Mouse (Mus musculus): ENCODE measurements around the gene Iqck. TPM values are rescaled to one million over a fixed set of nuclear protein-coding genes. Genes with fewer than 3 reads are reported as not detected.

The Iqck gene
- polyA plus RNA-seq, 1 experiment: 41.3 TPM

- TF ChIP-seq CTCF (IDR thresholded peaks at IDR 0.05; ENCODE audit: control insufficient read depth, insufficient read depth, insufficient replicate concordance, low read depth, low read length) (no peak), POLR2A (IDR thresholded peaks at IDR 0.05; ENCODE audit: control insufficient read depth, low read depth, low read length) (no peak)
Observed at GRCm38 (mm10) chr7:118937469-118938387, 82.2 kb downstream of the Iqck start.

DNA sequence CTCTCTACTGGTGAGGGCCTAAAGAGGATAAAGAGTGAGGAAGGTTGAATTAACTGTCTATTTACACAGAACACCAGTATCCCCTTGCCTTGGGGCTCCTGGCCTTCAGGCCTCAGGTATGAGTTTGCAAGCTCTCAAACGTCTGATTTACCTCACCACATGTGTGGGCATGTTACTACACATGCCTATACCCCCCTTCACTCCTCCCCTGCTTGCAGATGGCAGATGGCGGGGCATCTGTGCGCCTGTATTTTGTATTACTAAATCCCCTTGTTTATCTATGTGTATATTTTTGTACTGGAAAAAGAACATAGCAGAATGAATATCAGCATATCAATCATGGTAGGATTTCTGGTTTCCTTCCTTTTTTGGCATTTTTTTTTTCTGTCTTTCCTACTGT is 86.7 kb downstream of the Iqck start:
- Histone ChIP-seq H3K27ac (ENCODE audit: control insufficient read depth, insufficient read depth, low read depth, low read length) (no peak overlapping the region), H3K4me3 (ENCODE audit: control insufficient read depth, low read depth, low read length) (no peak overlapping the region), H3K27me3 (ENCODE audit: control insufficient read depth, insufficient read depth, low read length) (no peaks in the 10 kb centered on the region), H3K4me1 (ENCODE audit: control insufficient read depth, insufficient read depth, low read length) (no peaks in the 10 kb centered on the region), H3K36me3 (ENCODE audit: control insufficient read depth, insufficient read depth, low read length) (no peaks in the 10 kb centered on the region)
- TF ChIP-seq POLR2A (IDR thresholded peaks at IDR 0.05; ENCODE audit: control insufficient read depth, low read depth, low read length) (no peak), CTCF (IDR thresholded peaks at IDR 0.05; ENCODE audit: control insufficient read depth, insufficient read depth, insufficient replicate concordance, low read depth, low read length) (no peak)

More at GRCm38 (mm10) chr7:118937469-118938387, 82.2 kb downstream of the Iqck start:
- Histone ChIP-seq H3K27ac (ENCODE audit: control insufficient read depth, insufficient read depth, low read depth, low read length) (peak overlapping the region; percentile 59; the same call in 1 of the 2 replicates), H3K4me3 (ENCODE audit: control insufficient read depth, low read depth, low read length) (peak overlapping the region; percentile 37), H3K4me1 (ENCODE audit: control insufficient read depth, insufficient read depth, low read length) (no peaks in the 10 kb centered on the region; the same call in 1 of the 2 replicates), H3K27me3 (ENCODE audit: control insufficient read depth, insufficient read depth, low read length) (no peaks in the 10 kb centered on the region), H3K36me3 (ENCODE audit: control insufficient read depth, insufficient read depth, low read length) (no peaks in the 10 kb centered on the region)

- Histone ChIP-seq H3K27ac (ENCODE audit: control insufficient read depth, insufficient read depth, low read depth, low read length) (no peak overlapping the region), H3K27me3 (ENCODE audit: control insufficient read depth, insufficient read depth, low read length) (no peaks in the 10 kb centered on the region), H3K36me3 (ENCODE audit: control insufficient read depth, insufficient read depth, low read length) (no peaks in the 10 kb centered on the region), H3K4me1 (ENCODE audit: control insufficient read depth, insufficient read depth, low read length) (no peaks in the 10 kb centered on the region), H3K4me3 (ENCODE audit: control insufficient read depth, low read depth, low read length) (no peak overlapping the region)
- TF ChIP-seq POLR2A (IDR thresholded peaks at IDR 0.05; ENCODE audit: control insufficient read depth, low read depth, low read length) (no peak), CTCF (IDR thresholded peaks at IDR 0.05; ENCODE audit: control insufficient read depth, insufficient read depth, insufficient replicate concordance, low read depth, low read length) (no peak)
Observed at GRCm38 (mm10) chr7:118943170-118943569, 87.6 kb downstream of the Iqck start.

DNA sequence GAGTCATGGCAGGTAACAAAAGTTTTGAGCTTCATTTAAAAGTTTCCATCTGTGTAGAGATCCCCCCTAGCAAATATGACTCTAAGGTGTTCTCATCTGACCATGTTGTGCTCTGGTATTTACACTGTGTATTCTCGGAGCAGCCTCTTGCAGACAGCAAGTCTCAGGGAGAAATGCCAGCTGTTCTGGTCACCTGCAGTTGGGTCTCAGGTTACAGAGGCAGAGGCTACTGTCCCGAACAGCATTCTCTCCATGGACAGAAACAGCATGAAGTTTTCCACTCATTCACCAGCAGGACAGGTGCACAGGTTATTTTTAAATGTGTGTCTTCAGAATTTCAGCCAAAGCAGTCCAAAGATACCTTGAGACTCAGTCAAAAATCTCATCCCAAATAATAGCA is 89.3 kb downstream of the Iqck start:
- no peak for TF ChIP-seq CTCF (IDR thresholded peaks at IDR 0.05; ENCODE audit: control insufficient read depth, insufficient read depth, insufficient replicate concordance, low read depth, low read length)
- TF ChIP-seq POLR2A (IDR thresholded peaks at IDR 0.05; ENCODE audit: control insufficient read depth, low read depth, low read length): no peak
- Histone ChIP-seq H3K4me1 (ENCODE audit: control insufficient read depth, insufficient read depth, low read length) (no peaks in the 10 kb centered on the region), H3K36me3 (ENCODE audit: control insufficient read depth, insufficient read depth, low read length) (no peaks in the 10 kb centered on the region), H3K27me3 (ENCODE audit: control insufficient read depth, insufficient read depth, low read length) (no peaks in the 10 kb centered on the region), H3K4me3 (ENCODE audit: control insufficient read depth, low read depth, low read length) (no peak overlapping the region), H3K27ac (ENCODE audit: control insufficient read depth, insufficient read depth, low read depth, low read length) (no peak overlapping the region)

DNA sequence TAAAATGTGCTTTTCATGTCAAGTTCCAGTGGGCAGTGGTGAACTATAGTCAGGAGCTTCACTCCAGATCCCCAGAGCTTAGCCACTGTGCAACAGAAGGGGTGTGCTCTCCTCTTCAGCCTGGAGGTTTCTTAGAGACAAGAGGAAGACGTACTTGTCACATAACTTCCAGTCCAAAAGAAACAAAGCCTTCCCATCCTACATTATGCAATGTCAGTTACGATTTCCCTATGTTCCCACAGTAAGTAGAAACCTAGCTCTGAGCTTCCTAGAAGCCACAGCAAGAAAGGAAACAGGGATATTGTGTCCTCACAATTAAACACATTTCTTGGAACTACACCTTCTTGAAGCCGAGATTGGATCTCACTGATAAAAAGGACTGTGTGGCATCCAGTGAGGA is 91.7 kb downstream of the Iqck start:
- H3K27ac ChIP-seq (ENCODE audit: control insufficient read depth, insufficient read depth, low read depth, low read length): no peak overlapping the region
- no peaks in the 10 kb centered on the region for H3K4me1 ChIP-seq (ENCODE audit: control insufficient read depth, insufficient read depth, low read length)
- no peaks in the 10 kb centered on the region for H3K27me3 ChIP-seq (ENCODE audit: control insufficient read depth, insufficient read depth, low read length)
- no peak overlapping the region for H3K4me3 ChIP-seq (ENCODE audit: control insufficient read depth, low read depth, low read length)
- H3K36me3 ChIP-seq (ENCODE audit: control insufficient read depth, insufficient read depth, low read length): no peaks in the 10 kb centered on the region
- TF ChIP-seq POLR2A (IDR thresholded peaks at IDR 0.05; ENCODE audit: control insufficient read depth, low read depth, low read length) (no peak), CTCF (IDR thresholded peaks at IDR 0.05; ENCODE audit: control insufficient read depth, insufficient read depth, insufficient replicate concordance, low read depth, low read length) (no peak)

DNA sequence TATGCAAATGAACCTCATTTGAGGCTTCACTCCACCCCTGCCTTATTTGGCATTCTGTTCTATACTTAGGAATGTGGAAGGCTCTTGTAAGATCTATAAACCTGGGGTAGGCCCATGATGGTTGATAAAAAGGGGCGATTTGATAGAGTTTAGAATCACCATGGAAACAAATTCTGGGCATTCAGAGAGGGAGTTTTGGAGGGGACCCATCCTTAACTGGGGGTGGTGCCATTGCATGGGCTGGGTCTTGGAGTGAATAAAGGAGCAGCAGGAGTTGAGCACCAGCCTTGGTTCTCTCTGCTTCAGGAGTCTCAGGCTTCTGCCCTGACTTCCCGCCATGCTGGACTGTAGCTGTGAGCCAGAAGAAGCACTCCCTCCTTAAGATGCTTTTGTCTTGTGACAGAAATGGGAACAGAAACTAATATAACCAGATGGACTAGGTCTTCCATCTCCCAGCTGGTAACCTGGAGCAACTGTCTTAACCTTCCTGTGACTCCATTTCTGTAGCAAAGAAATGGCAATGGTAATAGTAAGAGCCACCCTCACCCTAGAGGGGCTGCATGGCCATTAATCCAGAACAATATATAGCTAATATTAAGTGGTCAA is 93.2 kb downstream of the Iqck start:
- no peak for TF ChIP-seq CTCF (IDR thresholded peaks at IDR 0.05; ENCODE audit: control insufficient read depth, insufficient read depth, insufficient replicate concordance, low read depth, low read length)
- TF ChIP-seq POLR2A (IDR thresholded peaks at IDR 0.05; ENCODE audit: control insufficient read depth, low read depth, low read length): no peak
- Histone ChIP-seq H3K27ac (ENCODE audit: control insufficient read depth, insufficient read depth, low read depth, low read length) (no peak overlapping the region), H3K27me3 (ENCODE audit: control insufficient read depth, insufficient read depth, low read length) (no peaks in the 10 kb centered on the region), H3K4me1 (ENCODE audit: control insufficient read depth, insufficient read depth, low read length) (no peaks in the 10 kb centered on the region), H3K4me3 (ENCODE audit: control insufficient read depth, low read depth, low read length) (no peak overlapping the region), H3K36me3 (ENCODE audit: control insufficient read depth, insufficient read depth, low read length) (no peaks in the 10 kb centered on the region)

DNA sequence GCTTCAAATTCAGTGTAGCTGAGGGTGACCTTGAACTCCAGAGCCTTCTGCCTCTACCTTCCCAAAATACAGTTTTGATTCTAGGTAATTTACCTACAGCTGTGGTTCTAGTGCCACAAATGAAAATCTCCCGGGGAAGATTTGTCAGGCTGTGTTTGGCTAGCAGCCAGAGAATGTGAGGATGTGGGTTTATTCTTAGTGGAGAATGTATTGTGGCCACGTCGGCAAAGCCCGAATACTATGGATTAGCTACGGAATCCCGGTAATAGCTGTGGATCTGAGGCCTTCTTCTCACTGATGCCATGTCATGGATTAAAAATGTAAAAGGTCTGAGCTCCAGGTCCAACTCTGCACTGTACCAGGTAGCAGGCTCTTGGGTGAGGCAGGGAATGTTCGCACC is 94.2 kb downstream of the Iqck start:
- Histone ChIP-seq H3K4me3 (ENCODE audit: control insufficient read depth, low read depth, low read length) (no peak overlapping the region), H3K4me1 (ENCODE audit: control insufficient read depth, insufficient read depth, low read length) (no peaks in the 10 kb centered on the region), H3K36me3 (ENCODE audit: control insufficient read depth, insufficient read depth, low read length) (no peaks in the 10 kb centered on the region), H3K27ac (ENCODE audit: control insufficient read depth, insufficient read depth, low read depth, low read length) (no peak overlapping the region), H3K27me3 (ENCODE audit: control insufficient read depth, insufficient read depth, low read length) (no peaks in the 10 kb centered on the region)
- TF ChIP-seq CTCF (IDR thresholded peaks at IDR 0.05; ENCODE audit: control insufficient read depth, insufficient read depth, insufficient replicate concordance, low read depth, low read length) (no peak), POLR2A (IDR thresholded peaks at IDR 0.05; ENCODE audit: control insufficient read depth, low read depth, low read length) (no peak)
